Mouse (Mus musculus) liver, embryonic 14.5 days (tissue): ENCODE measurements around the gene Rpp14. TPM values are rescaled to one million over a fixed set of nuclear protein-coding genes. Genes with fewer than 3 reads are reported as not detected.

Experiments
- ATAC-seq: fragments of 200-750 bp; cut with Nextera tagmentation; 2 replicates; pipeline ENCODE4 v1.8.0; 2017; ENCODE audit warnings: moderate number of reproducible peaks, mild to moderate bottlenecking, moderate library complexity; ENCODE audit not compliant: insufficient read depth
- DNase-seq, 3 experiments: peaks; one replicate each; pipeline ENCODE4 v3.0.0-alpha.2; 2012 to 2013; ENCODE audit warnings: low read depth in 3 of 3, low spot score in 3 of 3
- H3K27ac ChIP-seq: fragments of 300-500 bp; sonication (generic); 2 replicates; pipeline ENCODE4 v1.5.1; 2014; ENCODE audit warnings: moderate library complexity, mild to moderate bottlenecking, control low read depth, inconsistent platforms
- H3K27me3 ChIP-seq: fragments of 300-500 bp; sonication (generic); 2 replicates; pipeline ENCODE4 v1.6.1; 2014; ENCODE audit warnings: mild to moderate bottlenecking, low read length, moderate library complexity; ENCODE audit not compliant: control insufficient read depth, insufficient read depth
- H3K36me3 ChIP-seq: fragments of 300-500 bp; sonication (generic); replicated peaks from 2 replicates; pipeline ENCODE4 v1.6.1; 2014; ENCODE audit warnings: low read depth; ENCODE audit not compliant: control insufficient read depth, insufficient read depth
- H3K4me1 ChIP-seq, 2 experiments: fragments of 200-500 bp in 1 of 2; fragments of 300-500 bp in 1 of 2; sonication (generic) in 1 of 2; replicated peaks; 2 replicates each; pipeline ENCODE4 v1.6.1; 2012 to 2014; ENCODE audit warnings: antibody characterized with exemption in 1 of 2, inconsistent platforms in 1 of 2, low read length in 1 of 2; ENCODE audit not compliant: control insufficient read depth in 2 of 2, insufficient read depth in 2 of 2
- H3K4me2 ChIP-seq: fragments of 300-500 bp; sonication (generic); 2 replicates; pipeline ENCODE4 v1.6.1; 2014; ENCODE audit warnings: low read depth, mild to moderate bottlenecking, control low read depth, moderate library complexity
- H3K4me3 ChIP-seq, 2 experiments: fragments of 200-500 bp in 1 of 2; fragments of 300-500 bp in 1 of 2; sonication (generic) in 1 of 2; 2 replicates each; pipeline ENCODE4 v1.5.1; 2012 to 2014; ENCODE audit warnings: low read depth in 2 of 2, low read length in 2 of 2, mild to moderate bottlenecking in 2 of 2, control low read depth in 1 of 2, inconsistent platforms in 1 of 2, moderate library complexity in 1 of 2; ENCODE audit not compliant: insufficient read depth in 1 of 2
- H3K9ac ChIP-seq: fragments of 300-500 bp; sonication (generic); replicated peaks from 2 replicates; pipeline ENCODE4 v1.6.1; 2014; ENCODE audit warnings: mild to moderate bottlenecking, control low read depth, moderate library complexity
- H3K9me3 ChIP-seq: fragments of 300-500 bp; sonication (generic); 2 replicates; pipeline ENCODE4 v1.6.1; 2016; ENCODE audit warnings: low read length, mixed read lengths; ENCODE audit not compliant: control insufficient read depth
- CTCF ChIP-seq: IDR thresholded peaks from 2 replicates; pipeline ENCODE4 v1.5.1; 2016; ENCODE audit warnings: antibody characterized with exemption, low read depth, control low read depth
- EP300 ChIP-seq: IDR thresholded peaks from 2 replicates; pipeline ENCODE4 v1.6.1; 2016; ENCODE audit warnings: antibody characterized with exemption, low read depth
- WGBS: fragments of 180-500 bp; shearing (Covaris S2); extraction: QIAGEN DNeasy Blood & Tissue Kit; methylation state at CpG from one replicate; pipeline ENCODE4 v1.1.7; 2014; ENCODE audit not compliant: insufficient replicate concordance; 5-methylcytosine and 5-hydroxymethylcytosine counted together
- polyA plus RNA-seq, 2 experiments: library from polyadenylated mRNA; depleted of rRNA in 1 of 2; stranded (reverse) in 1 of 2; unstranded in 1 of 2; fragments of >200 nt; fragmentation: Nextera tagmentation in 1 of 2; extraction: Ambion mirVana in 1 of 2; gene quantifications; 2 replicates each; pipeline versions ENCODE4 v1.2.1 to v1.2.3; 2012 to 2014

The Rpp14 gene
- polyA plus RNA-seq, 2 experiments: 10.7 to 27.1 TPM

GRCm38 (mm10) chr14:8056076-8056475, 24.1 kb upstream of the Rpp14 start:
- Histone ChIP-seq H3K27me3 (no peaks in the 10 kb centered on the region), H3K4me1 (no peaks in the 10 kb centered on the region), H3K4me2 (no peak overlapping the region), H3K9ac (no peak overlapping the region), H3K9me3 (no peaks in the 10 kb centered on the region), H3K27ac (no peak overlapping the region), H3K36me3 (no peaks in the 10 kb centered on the region), H3K4me3 (no peak overlapping the region)
- DNase-seq (no peak), ATAC-seq (no peak)
- 72% methylated on average over 5 of the region's 5 CpGs for WGBS
- TF ChIP-seq CTCF: no peak

DNA sequence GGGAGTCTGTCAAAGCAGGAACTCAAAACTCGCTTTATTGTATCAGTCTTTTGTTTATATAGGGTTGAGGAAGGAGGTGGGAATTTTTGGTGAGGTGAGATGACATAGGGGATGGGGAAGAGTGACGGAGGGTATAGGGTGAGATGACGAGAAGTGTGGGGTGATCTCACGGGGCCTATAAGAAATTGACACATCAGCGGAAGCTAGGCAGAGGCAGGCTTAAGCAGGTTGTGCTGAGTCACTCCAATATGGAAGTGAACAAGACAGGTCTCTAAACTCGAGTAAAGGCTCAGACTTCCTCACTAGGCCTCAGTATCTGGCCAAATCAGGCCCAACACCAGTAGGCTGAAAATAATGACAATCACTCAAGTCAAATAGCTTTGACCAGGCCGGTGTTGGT, 20.2 kb upstream of the Rpp14 start:
- H3K27me3 ChIP-seq: no peaks in the 10 kb centered on the region
- DNase-seq (no peak), ATAC-seq (no peak)
- TF ChIP-seq CTCF (no peak), EP300 (no peak)
- H3K9ac ChIP-seq: no peak overlapping the region
- no peak overlapping the region for H3K4me3 ChIP-seq
- H3K4me2 ChIP-seq: no peak overlapping the region
- 83% methylated on average over 7 of the region's 7 CpGs for WGBS
- peaks cover 0 to 18% of the 10 kb centered on the region in 2 experiments; a peak in 3 of 4 replicates for H3K4me1 ChIP-seq
- no peak overlapping the region for H3K27ac ChIP-seq
- H3K9me3 ChIP-seq: no peaks in the 10 kb centered on the region
- H3K36me3 ChIP-seq: no peaks in the 10 kb centered on the region

GRCm38 (mm10) chr14:8062076-8062475, 18.1 kb upstream of the Rpp14 start:
- ATAC-seq (no peak), DNase-seq (no peak)
- H3K9ac ChIP-seq: no peak overlapping the region
- no peak overlapping the region for H3K4me2 ChIP-seq
- no peaks in the 10 kb centered on the region for H3K9me3 ChIP-seq
- no peaks in the 10 kb centered on the region for H3K27me3 ChIP-seq
- H3K4me1 ChIP-seq: peaks cover 0 to 18% of the 10 kb centered on the region in 2 experiments; a peak in 3 of 4 replicates
- no peaks in the 10 kb centered on the region for H3K36me3 ChIP-seq
- no peak for TF ChIP-seq EP300
- no peak for TF ChIP-seq CTCF
- 11% methylated on average over 3 of the region's 3 CpGs for WGBS
- H3K27ac ChIP-seq: no peak overlapping the region
- H3K4me3 ChIP-seq: no peak overlapping the region

DNA sequence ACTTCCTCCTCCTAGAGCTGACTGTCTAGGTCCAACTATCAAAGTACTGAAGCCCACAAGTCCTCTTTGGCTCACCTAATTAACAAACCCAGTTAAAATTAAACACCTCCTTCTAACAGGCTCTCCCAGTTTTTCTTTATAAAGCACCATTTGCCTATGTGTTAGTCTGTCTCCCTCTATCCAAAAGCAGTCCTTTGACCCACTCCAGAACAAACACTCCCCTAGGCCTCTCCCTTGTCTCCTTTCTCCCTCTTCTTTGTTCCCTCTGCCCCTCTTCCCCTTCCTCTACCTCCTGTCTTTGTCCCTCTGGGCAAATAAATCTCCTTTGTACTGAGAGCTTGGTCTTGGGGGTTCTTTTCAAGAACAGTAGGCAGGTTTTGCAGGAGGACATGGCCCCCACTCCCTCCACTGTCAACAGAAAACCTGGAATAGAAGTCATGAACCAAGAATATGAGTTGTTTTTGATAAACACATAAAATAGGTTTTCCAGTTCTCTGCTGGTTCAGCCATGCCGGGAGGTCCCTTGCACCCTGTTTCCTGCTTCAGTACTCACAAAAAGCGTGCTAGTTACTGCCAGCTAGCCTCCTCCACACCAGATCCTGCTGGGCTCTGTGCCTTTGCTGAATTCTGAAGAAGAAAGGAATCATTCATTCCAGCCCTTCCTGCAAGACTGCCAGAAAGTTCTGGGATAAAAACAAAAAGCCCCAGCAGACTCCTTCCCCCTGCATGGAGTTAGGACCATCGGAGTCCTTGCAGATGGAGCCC, 17.4 kb upstream of the Rpp14 start:
- Histone ChIP-seq H3K9me3 (no peaks in the 10 kb centered on the region), H3K9ac (no peak overlapping the region), H3K27me3 (no peaks in the 10 kb centered on the region), H3K4me2 (no peak overlapping the region), H3K4me1 (peaks cover 0 to 18% of the 10 kb centered on the region in 2 experiments; a peak in 3 of 4 replicates), H3K4me3 (no peak overlapping the region), H3K27ac (no peak overlapping the region), H3K36me3 (no peaks in the 10 kb centered on the region)
- no peak for ATAC-seq
- no peak for DNase-seq
- no peak for TF ChIP-seq CTCF
- no peak for TF ChIP-seq EP300
- WGBS: 71% methylated on average over 3 of the region's 3 CpGs

DNA sequence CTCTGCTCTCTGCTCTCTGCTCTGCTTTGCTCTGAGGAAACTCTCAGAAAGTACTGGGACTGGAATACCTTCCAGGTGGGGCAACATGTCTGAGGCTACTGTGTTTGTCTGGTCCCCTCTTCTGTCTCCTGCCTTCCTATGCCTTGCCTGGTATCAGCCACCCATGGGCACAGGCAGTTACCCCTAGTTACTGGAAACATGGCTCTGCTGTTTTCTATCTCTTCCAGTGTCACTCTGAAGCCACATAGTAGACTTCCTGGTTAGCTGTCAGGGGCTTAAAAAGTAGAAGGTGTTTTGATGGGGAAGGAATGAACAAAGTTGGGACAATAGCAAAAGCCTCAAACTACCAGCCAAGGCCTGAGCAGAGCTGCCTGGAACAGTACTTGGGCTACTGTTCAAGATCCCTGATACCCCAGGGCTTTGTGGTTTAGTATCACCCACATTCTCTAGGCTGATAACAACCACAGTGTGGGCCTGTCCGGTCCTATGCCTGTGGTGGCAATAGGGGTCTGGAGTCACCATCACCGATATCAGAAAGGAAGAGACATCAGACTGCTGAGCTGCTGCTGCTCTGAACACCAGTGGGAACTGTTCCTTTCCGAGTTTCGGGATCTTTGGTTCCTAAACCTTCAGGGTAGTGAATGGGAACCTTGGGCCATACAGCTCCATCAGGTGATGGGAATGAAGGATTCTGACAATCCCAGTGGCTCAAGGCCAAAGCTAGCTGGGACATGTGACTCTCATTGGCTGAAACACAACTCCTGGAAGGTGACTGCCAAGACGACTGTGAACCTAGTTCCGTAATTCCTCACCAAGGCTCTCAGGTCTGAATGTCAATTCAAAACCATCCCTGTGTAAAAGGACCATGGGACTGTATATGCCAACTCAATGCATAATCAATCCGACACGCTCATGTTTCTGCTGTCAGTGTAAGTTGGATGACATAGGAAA, 16.1 kb upstream of the Rpp14 start:
- TF ChIP-seq CTCF (no peak), EP300 (no peak)
- Histone ChIP-seq H3K27ac (no peak overlapping the region), H3K4me1 (peaks cover 0 to 18% of the 10 kb centered on the region in 2 experiments; a peak in 3 of 4 replicates), H3K36me3 (no peaks in the 10 kb centered on the region), H3K4me3 (no peak overlapping the region), H3K9ac (no peak overlapping the region), H3K9me3 (no peaks in the 10 kb centered on the region), H3K27me3 (no peaks in the 10 kb centered on the region), H3K4me2 (no peak overlapping the region)
- ATAC-seq (peak; percentile 86), DNase-seq (no peak)
- 34% methylated on average over 8 of the region's 8 CpGs for WGBS
